Mouse (Mus musculus) Patski (cell line): Measurements from ENCODE around the gene Tecta. TPM values are rescaled to one million over a fixed set of nuclear protein-coding genes. Genes with fewer than 3 reads are reported as not detected.

Source experiments
- ATAC-seq: fragments of 100-300 bp; one replicate; pipeline ENCODE4 v1.8.0; 2021
- CTCF ChIA-PET: fragments of 350-600 bp; sonication (Branson Sonifier 250); formaldehyde crosslinking; loops from one replicate; lab custom pipeline; 2022; ENCODE audit warnings: inconsistent platforms; lab: Charles Lee
- POLR2A ChIA-PET: fragments of 350-600 bp; sonication (Branson Sonifier 250); formaldehyde crosslinking; loops from one replicate; lab custom pipeline; 2022; ENCODE audit warnings: antibody characterized with exemption, inconsistent platforms; lab: Charles Lee
- DNase-seq: peaks from one replicate; pipeline ENCODE4 v3.0.0-alpha.2; 2011; ENCODE audit warnings: low read depth, low spot score
- H3K27me3 ChIP-seq: fragments of 371-371 bp; one replicate; pipeline ENCODE4 v1.5.1; 2021
- CTCF ChIP-seq: fragments of 100-300 bp; IDR thresholded peaks from one replicate; pipeline ENCODE4 v1.5.1; 2021
- in situ Hi-C: fragments of 300-500 bp; cut with MboI; formaldehyde crosslinking; loops from 3 replicates; pipeline ENCODE4 v1.11.1; 2018; ENCODE audit warnings: low pct_unique_long_range_greater_than_20kb, mixed read lengths
- polyA plus RNA-seq: library from polyadenylated mRNA; unstranded; gene quantifications from one replicate; pipeline ENCODE4 v1.2.3, GENCODE M21; 2021

The Tecta gene
- polyA plus RNA-seq = 0.03 TPM

DNA sequence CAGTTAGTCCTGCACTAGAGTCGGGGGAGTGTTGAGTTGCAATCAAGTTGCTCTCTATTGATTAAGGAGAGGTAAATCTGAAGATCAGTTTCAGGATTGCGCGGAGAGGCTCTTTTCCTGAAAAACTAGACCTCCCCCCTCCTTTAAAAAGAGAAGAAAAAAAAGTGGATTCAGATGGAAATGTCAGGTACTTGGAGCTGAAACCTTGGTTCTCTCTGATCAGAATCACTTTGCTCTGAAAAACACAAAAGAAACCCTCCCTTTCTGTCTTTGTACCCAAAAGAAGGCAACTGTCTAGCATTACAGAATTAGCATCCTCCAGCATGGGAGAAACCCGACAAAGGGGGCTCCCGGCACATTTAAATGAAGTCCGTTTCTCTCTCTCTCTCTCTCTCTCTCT is at the start of gene Tecta:
TSS of gene Tecta (minus strand) at position 101 of the 400 bp plus-strand sequence.
- POLR2A ChIA-PET = no interaction called here
- no peak for TF ChIP-seq CTCF
- H3K27me3 ChIP-seq = peaks cover 37% of the 10 kb centered on the region
- ATAC-seq (no peak), DNase-seq (no peak)
- in situ Hi-C loops = no loop called here
- CTCF ChIA-PET = no interaction called here

DNA sequence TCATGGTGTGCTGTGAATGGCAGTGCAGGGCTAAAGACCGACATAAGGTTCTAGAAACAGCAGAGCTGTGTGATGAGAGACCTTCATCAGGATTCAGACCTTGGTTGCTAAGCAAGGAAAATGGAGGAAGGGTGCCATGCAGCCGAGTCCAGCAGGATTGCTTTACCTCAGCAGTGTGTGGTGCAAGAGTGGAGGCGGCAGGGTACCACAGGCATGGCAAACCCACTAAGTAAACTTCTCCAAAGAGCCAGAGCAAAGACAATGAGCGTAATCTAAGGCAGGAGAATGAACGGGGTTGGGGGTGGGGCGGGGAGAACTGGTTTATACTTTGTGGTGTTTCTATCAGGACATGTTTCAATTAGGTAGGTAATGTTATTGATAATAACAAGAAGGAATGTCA is 49.3 kb upstream of the Tecta start:
- ATAC-seq (no peak), DNase-seq (no peak)
- ChIA-PET POLR2A (no interaction called here), CTCF (no interaction called here)
- TF ChIP-seq CTCF = no peak
- in situ Hi-C loops = no loop called here
- no peaks in the 10 kb centered on the region for H3K27me3 ChIP-seq

DNA sequence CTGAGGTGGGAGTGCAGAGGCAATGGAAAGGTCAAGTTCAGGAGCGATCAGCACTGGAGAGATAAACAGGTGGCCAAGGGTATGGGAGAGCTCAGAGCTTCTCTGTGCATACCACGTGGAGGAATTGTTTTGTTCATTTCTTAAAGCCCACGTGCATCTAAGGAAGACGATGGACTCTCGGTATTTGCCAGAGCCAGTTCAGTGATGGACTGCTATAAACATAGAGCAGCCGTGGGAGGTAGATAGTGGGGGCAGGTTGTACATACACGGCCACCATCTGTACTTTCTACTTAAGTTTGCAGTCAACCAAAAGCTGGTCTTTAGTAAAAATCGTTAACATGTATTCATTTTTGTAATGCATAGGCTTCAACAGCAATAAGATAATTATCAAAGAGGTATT is 42.4 kb upstream of the Tecta start:
- no peaks in the 10 kb centered on the region for H3K27me3 ChIP-seq
- ATAC-seq = no peak
- no peak for DNase-seq
- no peak for TF ChIP-seq CTCF
- POLR2A ChIA-PET = no interaction called here
- CTCF ChIA-PET = interaction anchor here (1.1 to 1.7 kb wide), 2 partner anchors 10 to 13 kb away, joined by 4 read pairs; no protein-coding TSS in a partner anchor
- in situ Hi-C loops = no loop called here

DNA sequence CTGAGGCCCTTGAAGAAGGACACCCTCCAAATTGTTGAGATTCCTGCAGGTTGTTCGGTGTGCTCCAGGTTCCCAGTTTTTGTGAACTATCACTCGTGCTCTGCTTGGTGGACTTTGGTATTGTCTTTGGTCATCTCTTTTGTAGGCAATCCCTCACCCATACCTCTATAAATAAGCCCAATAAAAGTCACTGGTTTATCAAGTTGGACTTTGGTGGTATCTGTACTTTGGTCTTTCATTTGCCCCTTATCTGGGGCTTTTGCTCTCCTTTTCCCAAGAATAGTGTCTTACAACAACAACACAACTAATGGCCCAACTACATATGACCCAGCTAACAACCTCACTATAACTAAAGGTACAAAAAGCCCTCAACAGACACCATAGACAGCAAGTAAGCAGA is 41.5 kb upstream of the Tecta start:
- in situ Hi-C loops = no loop called here
- TF ChIP-seq CTCF = no peak
- ATAC-seq = no peak
- CTCF ChIA-PET = interaction anchor here (1.7 kb wide), 1 partner anchor 9 kb away, joined by 4 read pairs; no protein-coding TSS in a partner anchor
- POLR2A ChIA-PET = interaction anchor here (0.6 kb wide), 1 partner anchor 34 kb away, joined by 3 read pairs; no protein-coding TSS in a partner anchor
- no peak for DNase-seq
- H3K27me3 ChIP-seq = no peaks in the 10 kb centered on the region

DNA sequence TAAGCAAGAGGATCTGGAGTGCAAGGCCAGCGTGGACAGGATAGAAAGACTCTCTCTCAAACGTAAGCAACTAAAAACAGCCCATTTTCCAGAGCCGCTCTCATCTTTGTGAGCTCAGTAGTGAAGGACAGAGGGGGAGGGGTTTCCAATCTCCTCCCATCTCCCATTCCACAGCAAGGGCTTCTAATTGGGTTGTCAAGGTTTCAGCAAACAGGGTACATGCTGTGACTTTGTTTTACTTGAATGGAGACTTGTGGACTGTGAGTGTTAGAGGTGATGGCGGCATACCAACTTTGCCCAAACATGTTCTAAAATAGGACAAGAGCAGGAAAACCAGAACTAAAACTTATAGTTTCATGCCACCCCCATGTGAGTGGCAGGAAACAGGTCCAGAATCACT is 39.7 kb upstream of the Tecta start:
- CTCF ChIA-PET = interaction anchor here (1.1 to 1.5 kb wide), 2 partner anchors 15 to 21 kb away, joined by 3 to 4 read pairs; no protein-coding TSS in a partner anchor
- DNase-seq (no peak), ATAC-seq (no peak)
- H3K27me3 ChIP-seq = no peaks in the 10 kb centered on the region
- in situ Hi-C loops = no loop called here
- POLR2A ChIA-PET = no interaction called here
- no peak for TF ChIP-seq CTCF

DNA sequence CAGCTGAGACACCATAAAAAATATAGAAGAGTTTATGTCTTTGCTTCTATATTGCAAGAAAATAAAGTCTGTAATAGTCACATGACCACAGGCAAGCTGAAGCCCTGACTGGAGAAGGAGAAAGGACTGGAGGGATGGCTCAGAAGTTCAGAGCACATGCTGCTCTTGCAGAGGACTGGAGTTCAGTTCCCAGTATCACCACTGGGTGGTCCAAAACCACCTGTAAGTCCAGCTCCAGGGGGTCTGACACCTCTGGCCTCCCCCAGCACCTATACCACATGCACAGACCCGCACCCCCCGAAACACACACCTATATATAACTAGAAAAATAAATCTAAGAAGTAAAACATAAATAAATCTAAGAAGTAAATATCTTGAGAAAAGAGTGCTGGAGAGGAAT is 32.4 kb upstream of the Tecta start:
- no peaks in the 10 kb centered on the region for H3K27me3 ChIP-seq
- in situ Hi-C loops = no loop called here
- DNase-seq = no peak
- no peak for ATAC-seq
- ChIA-PET POLR2A (interaction anchor here (1.1 kb wide), 1 partner anchor 8 kb away, joined by 4 read pairs; no protein-coding TSS in a partner anchor), CTCF (interaction anchor here (0.9 to 1.3 kb wide), 3 partner anchors 9 to 38 kb away, joined by 3 to 4 read pairs (median 4); no protein-coding TSS in a partner anchor)
- peak; percentile 44 for TF ChIP-seq CTCF

DNA sequence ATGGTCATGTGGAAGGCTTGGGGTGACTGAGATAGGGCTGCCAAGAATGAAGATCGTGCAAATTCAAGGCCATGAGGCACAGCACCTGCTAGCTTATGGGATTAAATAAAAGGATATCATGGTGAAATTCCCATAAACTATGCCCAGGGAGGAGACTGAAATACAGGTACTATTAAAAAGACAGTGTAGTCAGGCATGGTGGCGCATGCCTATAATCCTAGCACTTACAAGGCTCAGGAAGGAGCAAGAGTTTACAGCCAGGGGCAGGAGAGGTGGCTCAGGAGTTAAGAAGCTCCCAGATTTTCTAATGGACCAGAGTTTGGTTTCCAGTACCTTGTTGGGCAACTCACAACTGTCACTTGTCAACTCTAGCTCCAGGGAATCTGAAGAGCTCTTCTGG is 31.9 kb upstream of the Tecta start:
- ChIA-PET POLR2A (no interaction called here), CTCF (interaction anchor here (0.9 to 1.3 kb wide), 3 partner anchors 10 to 38 kb away, joined by 3 to 4 read pairs (median 4); no protein-coding TSS in a partner anchor)
- in situ Hi-C loops = no loop called here
- TF ChIP-seq CTCF = no peak
- DNase-seq (no peak), ATAC-seq (no peak)
- H3K27me3 ChIP-seq = no peaks in the 10 kb centered on the region

DNA sequence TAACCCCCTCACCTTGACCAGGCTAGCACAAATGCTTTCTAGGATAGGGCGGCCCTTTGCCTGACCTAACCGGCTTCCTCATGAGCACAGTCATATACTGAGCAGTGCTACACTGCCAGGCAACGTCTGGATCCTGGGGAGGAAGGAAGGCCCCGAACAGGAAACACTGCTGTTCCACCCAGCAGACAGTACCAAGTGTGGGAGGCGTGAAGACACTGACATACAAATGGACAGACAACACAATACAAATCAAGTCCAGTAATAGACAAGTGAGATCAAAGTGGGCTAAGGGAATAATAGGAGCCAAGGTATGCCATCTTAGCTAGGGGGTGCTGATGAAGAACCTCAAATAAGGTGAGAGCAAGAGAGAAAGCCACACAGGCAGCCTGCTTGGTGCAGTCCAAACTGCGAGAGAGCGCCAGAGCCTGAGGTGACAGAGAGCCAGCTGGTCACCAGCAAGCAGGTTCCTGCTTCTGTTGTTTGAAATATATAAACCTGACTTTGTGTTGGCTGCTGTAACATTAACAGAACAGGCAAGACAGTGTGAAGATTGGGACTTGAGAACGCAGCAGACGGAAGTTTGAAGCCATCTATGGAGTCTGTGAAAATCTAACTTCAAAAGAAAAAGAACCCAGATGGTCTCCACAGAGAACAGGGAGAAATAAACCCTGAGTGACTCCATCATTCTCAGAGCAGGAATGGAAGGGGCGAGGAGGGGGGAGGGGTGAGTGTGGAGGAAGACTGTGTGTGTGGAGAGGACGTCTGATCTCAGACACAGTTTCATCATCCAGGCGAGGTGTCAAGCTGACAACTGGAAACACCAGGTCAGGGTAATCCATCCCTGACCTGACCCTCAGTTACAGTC is 28.6 kb upstream of the Tecta start:
- CTCF ChIA-PET = interaction anchor here (2.4 kb wide), 1 partner anchor 10 kb away, joined by 8 read pairs; no protein-coding TSS in a partner anchor
- DNase-seq = no peak
- in situ Hi-C loops = no loop called here
- ATAC-seq = no peak
- H3K27me3 ChIP-seq = no peaks in the 10 kb centered on the region
- POLR2A ChIA-PET = no interaction called here
- no peak for TF ChIP-seq CTCF

DNA sequence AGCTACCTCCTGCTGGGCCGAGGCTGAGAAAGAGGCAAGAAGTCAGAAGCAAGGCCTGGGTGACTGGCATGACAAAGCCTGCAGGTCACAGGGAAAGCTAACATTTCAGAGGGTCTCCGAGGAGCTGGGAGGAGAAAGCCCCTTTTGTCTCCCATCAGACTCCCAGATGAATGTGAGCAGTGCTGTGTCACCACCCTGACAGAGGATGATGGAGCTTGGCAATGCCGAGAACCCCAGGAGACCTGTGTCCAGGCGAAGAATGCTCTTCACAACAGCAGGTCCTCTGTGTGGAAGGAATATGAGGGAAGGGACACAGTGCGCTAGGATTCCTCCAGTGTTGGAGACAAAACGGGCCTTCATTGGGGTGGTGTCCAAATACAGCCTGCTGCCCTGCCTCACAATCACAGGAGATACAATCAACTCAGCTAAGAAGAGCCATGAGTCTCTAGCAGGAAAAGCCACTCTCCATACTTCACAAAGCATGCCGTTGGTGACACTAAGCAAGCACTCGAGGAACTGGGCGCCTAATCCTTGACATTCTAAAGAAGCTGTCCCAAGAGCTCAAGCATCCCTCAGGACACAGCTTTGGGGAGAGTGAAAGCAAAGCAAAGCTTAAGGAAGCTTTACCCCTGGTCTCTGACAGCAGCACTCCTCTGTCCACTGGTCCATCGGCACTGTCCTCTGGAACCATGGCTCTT is 27.1 kb upstream of the Tecta start:
- CTCF ChIA-PET = interaction anchor here (1.0 kb wide), 1 partner anchor 8 kb away, joined by 3 read pairs; no protein-coding TSS in a partner anchor
- DNase-seq (no peak), ATAC-seq (no peak)
- POLR2A ChIA-PET = no interaction called here
- in situ Hi-C loops = no loop called here
- no peaks in the 10 kb centered on the region for H3K27me3 ChIP-seq
- TF ChIP-seq CTCF = no peak

DNA sequence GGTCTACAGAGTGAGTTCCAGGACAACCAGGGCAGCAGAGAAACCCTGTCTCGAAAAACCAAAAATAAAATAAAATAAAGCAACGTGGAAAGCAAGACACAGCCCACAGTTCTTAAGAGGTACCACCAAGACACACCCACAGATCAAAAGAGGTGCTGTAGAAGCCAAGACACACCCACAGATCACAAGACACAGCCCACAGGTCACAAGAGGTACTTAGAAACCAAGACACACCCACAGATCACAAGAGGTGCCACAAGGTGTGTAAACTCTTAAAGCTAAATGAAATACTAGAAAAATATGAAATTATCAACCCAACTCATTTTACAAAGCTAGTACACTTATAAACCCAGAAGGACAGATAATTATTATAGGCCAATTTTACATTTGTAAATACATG is 23.9 kb upstream of the Tecta start:
- H3K27me3 ChIP-seq = no peaks in the 10 kb centered on the region
- ATAC-seq (no peak), DNase-seq (no peak)
- ChIA-PET CTCF (no interaction called here), POLR2A (interaction anchor here (0.7 kb wide), 1 partner anchor 9 kb away, joined by 4 read pairs; no protein-coding TSS in a partner anchor)
- in situ Hi-C loops = no loop called here
- no peak for TF ChIP-seq CTCF
